Mouse (Mus musculus) forebrain, embryonic 11.5 days (tissue): ENCODE data around the gene Gm5269. TPM values are rescaled to one million over a fixed set of nuclear protein-coding genes. Genes with fewer than 3 reads are reported as not detected.

Experiments
- ATAC-seq: fragments of 200-750 bp; cut with Nextera tagmentation; replicated peaks from 2 replicates; pipeline ENCODE4 v1.8.0; 2017; ENCODE audit warnings: moderate TSS enrichment; ENCODE audit not compliant: low FRiP score
- DNase-seq: peaks from one replicate; pipeline ENCODE4 v3.0.0-alpha.2; 2017; ENCODE audit warnings: low spot score
- H3K27ac ChIP-seq: fragments of 300-500 bp; sonication (generic); 2 replicates; pipeline ENCODE4 v1.5.1; 2014; ENCODE audit warnings: low read depth, low read length
- H3K27me3 ChIP-seq: fragments of 300-500 bp; sonication (generic); 2 replicates; pipeline ENCODE4 v1.6.1; 2014; ENCODE audit warnings: mild to moderate bottlenecking, low read length, mixed read lengths; ENCODE audit not compliant: control insufficient read depth, insufficient read depth
- H3K36me3 ChIP-seq: fragments of 300-500 bp; sonication (generic); 2 replicates; pipeline ENCODE4 v1.6.1; 2014; ENCODE audit warnings: mild to moderate bottlenecking, low read length, moderate library complexity, mixed read lengths; ENCODE audit not compliant: control insufficient read depth, insufficient read depth
- H3K4me1 ChIP-seq: fragments of 300-500 bp; sonication (generic); replicated peaks from 2 replicates; pipeline ENCODE4 v1.6.1; 2014; ENCODE audit warnings: low read length, mixed read lengths; ENCODE audit not compliant: control insufficient read depth, insufficient read depth
- H3K4me2 ChIP-seq: fragments of 300-500 bp; sonication (generic); 2 replicates; pipeline ENCODE4 v1.6.1; 2014; ENCODE audit warnings: low read depth, mild to moderate bottlenecking, low read length, moderate library complexity, mixed read lengths; ENCODE audit not compliant: severe bottlenecking
- H3K4me3 ChIP-seq: fragments of 300-500 bp; sonication (generic); 2 replicates; pipeline ENCODE4 v1.5.1; 2014; ENCODE audit warnings: low read depth, low read length
- H3K9ac ChIP-seq: fragments of 300-500 bp; sonication (generic); 2 replicates; pipeline ENCODE4 v1.6.1; 2014; ENCODE audit warnings: low read length
- H3K9me3 ChIP-seq: fragments of 300-500 bp; sonication (generic); 2 replicates; pipeline ENCODE4 v1.6.1; 2016; ENCODE audit warnings: low read length, mixed read lengths; ENCODE audit not compliant: control insufficient read depth
- WGBS: fragments of 180-500 bp; shearing (Covaris S2); extraction: QIAGEN DNeasy Blood & Tissue Kit; methylation state at CpG from one replicate; pipeline ENCODE4 v1.1.7; 2014; 5-methylcytosine and 5-hydroxymethylcytosine counted together
- polyA plus RNA-seq: library from polyadenylated mRNA; unstranded; fragments of >200 nt; fragmentation: Nextera tagmentation; extraction: Ambion mirVana; gene quantifications from 2 replicates; pipeline ENCODE4 v1.2.1, GENCODE M21; 2014

The Gm5269 gene
- polyA plus RNA-seq, 1 experiment from 2014 or later: not detected

DNA sequence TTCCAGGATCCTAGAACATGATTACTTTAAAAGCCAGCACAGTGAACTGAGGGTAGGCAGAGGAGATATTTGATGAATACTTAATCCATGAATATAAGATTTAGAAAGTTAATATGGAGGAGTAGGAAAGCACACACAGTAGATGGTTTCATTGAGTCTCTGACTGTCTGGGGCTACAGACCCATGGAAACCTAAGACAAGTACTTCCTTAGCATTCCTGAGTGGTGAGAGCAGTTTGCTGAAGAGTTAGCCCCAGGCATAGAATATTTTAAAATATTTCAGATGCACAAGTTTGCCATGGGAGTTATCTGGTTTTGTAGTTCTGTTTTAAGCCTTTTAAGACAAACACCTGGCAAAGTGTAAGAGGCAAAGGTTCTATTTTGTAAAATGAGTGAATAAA is 28.9 kb downstream of the Gm5269 start:
- no peak overlapping the region for H3K4me3 ChIP-seq
- H3K9ac ChIP-seq: no peak overlapping the region
- H3K27me3 ChIP-seq: no peaks in the 10 kb centered on the region
- ATAC-seq (no peak), DNase-seq (no peak)
- no peaks in the 10 kb centered on the region for H3K4me1 ChIP-seq
- no peaks in the 10 kb centered on the region for H3K9me3 ChIP-seq
- H3K36me3 ChIP-seq: no peaks in the 10 kb centered on the region
- no peak overlapping the region for H3K4me2 ChIP-seq
- H3K27ac ChIP-seq: no peak overlapping the region

DNA sequence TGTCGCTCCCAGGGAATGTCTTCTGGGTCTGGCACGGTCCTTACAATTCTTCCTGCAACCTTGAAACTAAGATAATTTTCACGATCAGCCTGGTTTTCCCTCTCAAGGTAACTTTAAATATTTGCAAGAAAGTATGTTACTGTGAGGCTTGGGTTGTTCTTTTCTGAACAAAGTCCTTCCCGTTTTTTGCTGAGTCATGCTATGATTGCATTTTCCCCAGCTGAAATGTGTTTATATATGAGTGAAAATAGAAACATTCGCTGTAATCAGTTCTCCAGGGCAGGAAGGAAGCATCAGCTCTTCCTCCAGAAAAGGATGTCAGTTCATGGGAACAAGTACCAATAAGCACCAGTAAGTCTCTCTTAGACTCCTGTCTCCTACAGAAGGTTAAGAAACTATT is 29.7 kb downstream of the Gm5269 start:
- DNase-seq: no peak
- no peak overlapping the region for H3K9ac ChIP-seq

DNA sequence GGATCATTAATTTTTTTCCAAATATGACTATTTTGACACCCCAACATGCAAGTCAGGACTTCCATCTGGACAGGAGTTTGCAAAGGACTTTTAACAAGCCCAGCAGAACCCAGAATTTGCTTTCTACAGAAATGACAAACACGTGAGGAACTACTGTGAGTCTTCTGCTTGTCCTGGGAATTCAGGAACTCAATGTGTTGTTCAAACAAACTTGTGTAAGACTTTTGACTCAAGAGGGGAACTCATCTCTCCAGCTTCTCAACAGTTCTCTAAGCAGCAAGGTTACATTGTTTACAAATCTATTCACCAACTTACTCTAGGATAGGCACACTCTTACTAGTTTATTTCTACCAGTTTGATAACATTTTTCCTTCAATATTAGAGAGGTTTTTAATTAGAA is 32.0 kb downstream of the Gm5269 start:
- H3K4me2 ChIP-seq: no peak overlapping the region
- no peaks in the 10 kb centered on the region for H3K9me3 ChIP-seq
- 66% methylated on average over 1 of the region's 1 CpGs for WGBS
- no peaks in the 10 kb centered on the region for H3K4me1 ChIP-seq
- DNase-seq (no peak), ATAC-seq (no peak)
- no peak overlapping the region for H3K4me3 ChIP-seq
- H3K27ac ChIP-seq: no peak overlapping the region
- H3K27me3 ChIP-seq: no peaks in the 10 kb centered on the region
- no peaks in the 10 kb centered on the region for H3K36me3 ChIP-seq
- H3K9ac ChIP-seq: no peak overlapping the region

More for the DNA sequence above, 29.7 kb downstream of the Gm5269 start:
- Histone ChIP-seq H3K4me1 (no peaks in the 10 kb centered on the region), H3K27ac (no peak overlapping the region), H3K4me2 (no peak overlapping the region), H3K27me3 (no peaks in the 10 kb centered on the region), H3K4me3 (no peak overlapping the region), H3K36me3 (no peaks in the 10 kb centered on the region), H3K9me3 (no peaks in the 10 kb centered on the region)
- WGBS: 75% methylated on average over 5 of the region's 5 CpGs
- ATAC-seq: no peak

DNA sequence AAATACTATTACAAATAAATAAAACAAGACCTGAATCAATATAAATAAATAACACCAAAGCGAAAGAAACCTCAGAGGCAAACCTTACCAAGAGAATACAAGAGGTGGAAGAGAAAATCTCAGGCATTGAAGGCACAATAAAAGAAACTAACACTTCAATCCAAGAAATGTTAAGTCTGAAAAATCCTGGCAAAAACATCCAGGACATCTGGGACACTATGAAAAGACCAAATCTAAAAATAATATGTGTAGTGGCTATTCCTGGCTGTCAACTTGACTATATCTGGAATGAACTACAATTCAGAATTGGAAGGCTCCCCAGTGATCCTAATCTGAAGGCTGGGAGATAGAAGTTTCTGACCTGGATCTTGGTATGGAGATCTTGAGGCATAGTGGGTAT is 44.6 kb downstream of the Gm5269 start:
- Histone ChIP-seq H3K9me3 (no peaks in the 10 kb centered on the region), H3K36me3 (no peaks in the 10 kb centered on the region), H3K4me1 (no peaks in the 10 kb centered on the region), H3K27me3 (no peaks in the 10 kb centered on the region), H3K27ac (no peak overlapping the region), H3K9ac (no peak overlapping the region), H3K4me3 (no peak overlapping the region), H3K4me2 (no peak overlapping the region)
- DNase-seq (no peak), ATAC-seq (no peak)
- WGBS: 94% methylated on average over 1 of the region's 1 CpGs

Other genes with a start within 250 kb of the Gm5269 start
- 81.3 and 82.3 TPM in 2 replicates for gene Wdr75, start 95.1 kb downstream of the Gm5269 start, polyA plus RNA-seq
- gene Slc40a1, start 36.2 kb upstream of the Gm5269 start, polyA plus RNA-seq: 13.8 and 19.7 TPM in 2 replicates
- 2.0 and 2.3 TPM in 2 replicates for gene Dnah7b, start 176.0 kb upstream of the Gm5269 start, polyA plus RNA-seq